Comparison of ENCODE assay signal across 8 mouse cellular contexts in the genomic region with DNA sequence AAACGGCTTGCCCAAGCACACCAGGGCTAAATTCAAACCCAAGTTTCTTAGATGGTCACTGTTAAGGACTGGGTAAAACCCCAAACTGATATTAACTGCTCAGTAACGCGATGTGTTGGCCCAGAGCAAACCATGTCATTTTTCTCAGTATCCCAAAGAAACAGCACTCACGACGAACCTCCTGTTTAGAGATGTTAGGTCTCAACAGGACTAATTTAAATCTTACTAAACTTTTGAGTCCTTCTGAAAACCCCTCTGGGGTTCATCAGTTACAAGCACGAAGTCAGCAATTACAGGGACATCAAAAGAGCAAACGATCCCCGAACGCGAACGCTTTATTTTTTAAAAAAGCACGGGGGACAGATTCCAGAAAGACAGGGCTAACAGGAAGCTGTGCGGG. TPM values are rescaled to one million over a fixed set of nuclear protein-coding genes. Genes with fewer than 3 reads are reported as not detected.
DNase-seq lines count a peak whose midpoint lies in the region; ATAC-seq and TF ChIP-seq lines count a peak whose summit lies in the region.

No protein-coding gene starts in this region.

- DNase-seq in heart, adult 8-10 months (ENCODE audit: low spot score) = no peak
- DNase-seq in MN1 (ENCODE audit: low spot score) = peak; percentile 23
- DNase-seq in heart, postnatal 0 days (ENCODE audit: low spot score) = peak; percentile 41
- DNase-seq in midbrain, embryonic 10.5 days (ENCODE audit: low spot score) = no peak
- no peak for DNase-seq in adrenal gland, adult 8-10 months
- DNase-seq in gastrocnemius, postnatal 14 days = no peak
- no peak for DNase-seq in frontal cortex, adult 2 months (ENCODE audit: extremely low spot score in 1 of 2, low spot score in 1 of 2)

- H3K9ac ChIP-seq in heart, embryonic 16.5 days (ENCODE audit: low read length) = peak overlapping the region; percentile 99
- H3K9ac ChIP-seq in heart, postnatal 0 days (replicated peaks; ENCODE audit: low read depth, low read length) = peak overlapping the region; percentile 94

- intact Hi-C loops in gastrocnemius, postnatal 14 days (cut with DNase I; ENCODE audit: low total_unique reads) = no loop called here

- TF ChIP-seq CTCF in heart, postnatal 0 days (IDR thresholded peaks at IDR 0.05; ENCODE audit: low read depth) = no peak

- peak overlapping the region; percentile 97 for H3K4me3 ChIP-seq in heart, embryonic 16.5 days (ENCODE audit: low read length)
- H3K4me3 ChIP-seq in heart, postnatal 0 days (ENCODE audit: low read depth, low read length) = peak overlapping the region; percentile 91
- peak overlapping the region; percentile 88 for H3K4me3 ChIP-seq in midbrain, embryonic 10.5 days

- H3K4me1 ChIP-seq in heart, embryonic 16.5 days (ENCODE audit: control insufficient read depth, insufficient read depth, low read length) = peaks cover 32% of the 10 kb centered on the region
- H3K4me1 ChIP-seq in heart, postnatal 0 days (ENCODE audit: control insufficient read depth, insufficient read depth) = peaks cover 16% of the 10 kb centered on the region
- peaks cover 28% of the 10 kb centered on the region for H3K4me1 ChIP-seq in midbrain, embryonic 10.5 days

- H3K27ac ChIP-seq in heart, embryonic 16.5 days (ENCODE audit: low read length) = peak overlapping the region; percentile 99
- H3K27ac ChIP-seq in heart, postnatal 0 days (ENCODE audit: low read depth) = peak overlapping the region; percentile 93
- H3K27ac ChIP-seq in midbrain, embryonic 10.5 days (replicated peaks) = peak overlapping the region; percentile 97

- H3K27me3 ChIP-seq in heart, embryonic 16.5 days (ENCODE audit: control insufficient read depth, insufficient read depth, low read length) = no peaks in the 10 kb centered on the region
- H3K27me3 ChIP-seq in heart, postnatal 0 days (ENCODE audit: control insufficient read depth, insufficient read depth, low read length) = no peaks in the 10 kb centered on the region
- H3K27me3 ChIP-seq in midbrain, embryonic 10.5 days (ENCODE audit: low read depth, poor library complexity, severe bottlenecking) = peaks cover 16% of the 10 kb centered on the region

- H3K9me3 ChIP-seq in heart, embryonic 16.5 days (replicated peaks; ENCODE audit: control insufficient read depth, low read length) = no peaks in the 10 kb centered on the region
- no peaks in the 10 kb centered on the region for H3K9me3 ChIP-seq in heart, postnatal 0 days (replicated peaks; ENCODE audit: control insufficient read depth, low read length)
- no peaks in the 10 kb centered on the region for H3K9me3 ChIP-seq in midbrain, embryonic 10.5 days (replicated peaks)

- peaks cover 8% of the 10 kb centered on the region for H3K36me3 ChIP-seq in heart, embryonic 16.5 days (ENCODE audit: control insufficient read depth, insufficient read depth)
- peaks cover 8% of the 10 kb centered on the region for H3K36me3 ChIP-seq in heart, postnatal 0 days (replicated peaks; ENCODE audit: control insufficient read depth, insufficient read depth, low read length)
- peaks cover 26% of the 10 kb centered on the region for H3K36me3 ChIP-seq in midbrain, embryonic 10.5 days

- WGBS in heart, embryonic 16.5 days = 2% methylated on average over 13 of the region's 13 CpGs
- WGBS in heart, postnatal 0 days = 2% methylated on average over 13 of the region's 13 CpGs
- 5% methylated on average over 13 of the region's 13 CpGs for whole genome bisulfite sequencing in midbrain, embryonic 10.5 days

- no peak for TF ChIP-seq EP300 in heart, postnatal 0 days (IDR thresholded peaks at IDR 0.05; ENCODE audit: low read depth)

- no peak for ATAC-seq in heart, embryonic 16.5 days (replicated peaks; ENCODE audit: extremely low read depth, insufficient read depth, low FRiP score)
- no peak for ATAC-seq in heart, postnatal 0 days (ENCODE audit: insufficient read depth, low read depth)

- peak overlapping the region; percentile 70 for H3K4me2 ChIP-seq in heart, embryonic 16.5 days (ENCODE audit: low read depth, low read length)
- peak overlapping the region; percentile 54 for H3K4me2 ChIP-seq in heart, postnatal 0 days (ENCODE audit: low read depth, low read length)

RNA-seq across cellular contexts. Expression of a gene that starts 0.6 kb away (rescaled TPM):
- 5.2 and 5.6 TPM in 2 replicates for polyA plus RNA-seq in heart, embryonic 16.5 days (2015; fragmentation: Nextera tagmentation; extraction: Ambion mirVana)
- total RNA-seq in heart, adult 8-10 months (2022) = 1 to 10 TPM; 3.0 to 3.4 (median 3.2) TPM
- total RNA-seq in heart, postnatal 0 days (2014; rRNA removed; ENCODE audit: low replicate concordance) = 0.23 and 0.81 TPM in 2 replicates
- 4.1 and 4.4 TPM in 2 replicates for polyA plus RNA-seq in heart, postnatal 0 days (2015; fragmentation: Nextera tagmentation; extraction: Ambion mirVana)
- 4.7 and 5.8 TPM in 2 replicates for polyA plus RNA-seq in midbrain, embryonic 10.5 days (2016; fragmentation: Nextera tagmentation; extraction: Ambion mirVana)
- total RNA-seq in adrenal gland, adult 8-10 months (2022) = 1 to 10 TPM; 1.2 to 4.7 (median 2.8) TPM
- 1 to 10 TPM; 2.5 to 3.7 TPM for total RNA-seq in gastrocnemius, postnatal 14 days (2021)
- 3.4 and 4.7 TPM in 2 replicates for polyA plus RNA-seq in frontal cortex, adult 2 months (2012; rRNA removed)

RNA-seq across cellular contexts. Expression of a gene that starts 0.6 kb away (rescaled TPM):
- 1,101 and 1,119 TPM in 2 replicates for polyA plus RNA-seq in heart, embryonic 16.5 days (2015; fragmentation: Nextera tagmentation; extraction: Ambion mirVana)
- total RNA-seq in heart, adult 8-10 months (2022) = 100 to 1,000 TPM; 252 to 269 (median 261) TPM
- 349 and 380 TPM in 2 replicates for total RNA-seq in heart, postnatal 0 days (2014; rRNA removed; ENCODE audit: low replicate concordance)
- 1,164 and 1,272 TPM in 2 replicates for polyA plus RNA-seq in heart, postnatal 0 days (2015; fragmentation: Nextera tagmentation; extraction: Ambion mirVana)
- 1,116 and 1,275 TPM in 2 replicates for polyA plus RNA-seq in midbrain, embryonic 10.5 days (2016; fragmentation: Nextera tagmentation; extraction: Ambion mirVana)
- 100 to 1,000 TPM; 186 to 235 (median 206) TPM for total RNA-seq in adrenal gland, adult 8-10 months (2022)
- total RNA-seq in gastrocnemius, postnatal 14 days (2021) = 100 to 1,000 TPM; 233 to 275 TPM
- polyA plus RNA-seq in frontal cortex, adult 2 months (2012; rRNA removed) = 93.6 and 102 TPM in 2 replicates

RNA-seq across cellular contexts. Expression of a gene that starts 22.2 kb away (rescaled TPM):
- polyA plus RNA-seq in heart, embryonic 16.5 days (2015; fragmentation: Nextera tagmentation; extraction: Ambion mirVana) = 31.4 and 38.8 TPM in 2 replicates
- 10 to 100 TPM; 10.7 to 13.2 (median 12.2) TPM for total RNA-seq in heart, adult 8-10 months (2022)
- total RNA-seq in heart, postnatal 0 days (2014; rRNA removed; ENCODE audit: low replicate concordance) = 17.0 and 17.8 TPM in 2 replicates
- 27.3 and 30.7 TPM in 2 replicates for polyA plus RNA-seq in heart, postnatal 0 days (2015; fragmentation: Nextera tagmentation; extraction: Ambion mirVana)
- 66.4 and 72.7 TPM in 2 replicates for polyA plus RNA-seq in midbrain, embryonic 10.5 days (2016; fragmentation: Nextera tagmentation; extraction: Ambion mirVana)
- 10 to 100 TPM; 25.5 to 34.4 (median 31.9) TPM for total RNA-seq in adrenal gland, adult 8-10 months (2022)
- 10 to 100 TPM; 12.9 to 14.5 TPM for total RNA-seq in gastrocnemius, postnatal 14 days (2021)
- 18.9 and 19.7 TPM in 2 replicates for polyA plus RNA-seq in frontal cortex, adult 2 months (2012; rRNA removed)

RNA-seq across cellular contexts. Expression of a gene that starts 49.4 kb away (rescaled TPM):
- polyA plus RNA-seq in heart, embryonic 16.5 days (2015; fragmentation: Nextera tagmentation; extraction: Ambion mirVana) = 7.8 and 8.7 TPM in 2 replicates
- 1 to 10 TPM; 2.7 to 4.1 (median 3.4) TPM for total RNA-seq in heart, adult 8-10 months (2022)
- 4.2 and 11.4 TPM in 2 replicates for total RNA-seq in heart, postnatal 0 days (2014; rRNA removed; ENCODE audit: low replicate concordance)
- 6.6 and 7.4 TPM in 2 replicates for polyA plus RNA-seq in heart, postnatal 0 days (2015; fragmentation: Nextera tagmentation; extraction: Ambion mirVana)
- polyA plus RNA-seq in midbrain, embryonic 10.5 days (2016; fragmentation: Nextera tagmentation; extraction: Ambion mirVana) = 5.7 and 6.6 TPM in 2 replicates
- total RNA-seq in adrenal gland, adult 8-10 months (2022) = 10 to 100 TPM in 3 of 4 experiments, 1 to 10 TPM in 1; 10.0 to 15.2 (median 12.8) TPM
- 1 to 10 TPM; 4.2 to 4.7 TPM for total RNA-seq in gastrocnemius, postnatal 14 days (2021)
- polyA plus RNA-seq in frontal cortex, adult 2 months (2012; rRNA removed) = 5.1 and 6.0 TPM in 2 replicates

Comparison
In these comparisons a context has a peak if more than half of its experiments do, and no peak if none do; other contexts are left out.
1. DNase-seq: peak in MN1 (single experiment) and heart, postnatal 0 days (single experiment); none in heart, adult 8-10 months (single experiment), midbrain, embryonic 10.5 days (single experiment), adrenal gland, adult 8-10 months (single experiment), gastrocnemius, postnatal 14 days (single experiment) and frontal cortex, adult 2 months (0 of 2).
2. Peak in every context shown above with its lines, with median percentiles within 50 percentile points of each other: H3K27ac ChIP-seq and H3K4me3 ChIP-seq.